Mouse (Mus musculus): Measurements from ENCODE around the gene Cdc42. TPM values are rescaled to one million over a fixed set of nuclear protein-coding genes. Genes with fewer than 3 reads are reported as not detected.

Cdc42 gene
- 16.9 and 39.8 TPM in 2 replicates for polyA plus RNA-seq (2012; ENCODE audit: low replicate concordance)

DNA sequence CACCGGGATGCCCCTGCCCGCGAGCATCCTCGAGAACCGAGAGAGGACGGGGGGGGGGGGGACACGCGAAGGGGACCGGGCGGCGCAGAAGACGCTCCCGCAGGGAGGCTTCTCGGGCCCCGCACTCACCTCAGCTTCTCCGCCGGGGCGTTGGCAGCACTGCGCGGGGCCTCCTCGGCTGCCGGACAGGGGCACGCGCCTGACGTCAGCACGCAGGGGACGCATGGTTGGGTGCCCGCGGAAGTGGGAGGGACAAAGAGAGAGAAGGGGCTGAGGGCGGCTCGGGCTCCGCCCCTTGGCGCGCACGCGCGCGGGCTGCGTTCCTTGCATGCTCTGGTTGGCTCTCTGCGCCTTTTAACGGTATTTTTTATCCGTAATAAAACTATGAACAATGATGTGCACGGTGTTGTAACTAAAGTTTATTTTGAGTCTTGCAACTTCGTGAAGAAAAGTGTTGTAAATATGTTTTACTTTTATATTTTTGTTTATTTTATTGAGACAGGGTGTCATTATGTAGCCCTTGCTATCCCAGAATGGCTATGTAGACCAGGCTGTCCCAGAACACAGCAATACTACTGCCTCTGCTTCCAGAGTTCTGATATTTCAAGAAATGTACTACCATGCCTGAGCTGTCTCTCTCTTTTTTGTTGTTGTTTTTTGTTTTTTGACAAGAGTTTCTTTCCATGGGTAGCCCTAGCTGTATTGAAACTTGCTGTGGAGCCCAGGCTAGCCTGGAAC lies at the start of gene Cdc42:
Cdc42 (minus strand) TSS at position 204 of the 738 bp plus-strand sequence.

DNA sequence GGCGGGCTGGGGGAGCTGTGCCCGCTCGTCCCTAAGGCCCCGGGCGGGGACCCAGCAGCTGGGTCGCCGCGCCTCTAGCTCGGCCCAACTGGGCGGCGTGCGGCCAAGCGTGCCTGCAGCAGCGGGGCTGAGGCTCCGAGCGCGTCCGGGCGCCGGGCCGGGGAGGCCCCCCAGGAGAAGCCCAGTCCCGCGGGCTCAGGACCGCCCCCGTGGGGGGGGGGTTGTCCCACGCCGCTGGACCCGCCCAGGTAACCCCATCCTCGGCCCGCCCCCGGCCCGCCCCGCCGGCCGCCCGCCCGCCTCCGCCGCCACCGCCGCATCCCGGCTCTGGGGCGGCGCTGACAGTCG lies 80.4 kb downstream of the Cdc42 start, which contains the start of gene Wnt4:
Wnt4 (plus strand) TSS at position 324 of the 348 bp plus-strand sequence.

Other genes starting within 250 kb of the Cdc42 start
- gene Wnt4, start 80.2 kb downstream of the Cdc42 start, polyA plus RNA-seq (2012; ENCODE audit: low replicate concordance): 0.04 TPM in 1 of 2 replicates, not detected in the other
- not detected in 2 replicates for gene Cela3a, start 52.1 kb upstream of the Cdc42 start, polyA plus RNA-seq (2012; ENCODE audit: low replicate concordance)
- gene Cela3b, start 72.8 kb upstream of the Cdc42 start, polyA plus RNA-seq (2012; ENCODE audit: low replicate concordance): 1.5 TPM in 1 of 2 replicates, not detected in the other
- gene 1700013G24Rik, start 95.6 kb upstream of the Cdc42 start, polyA plus RNA-seq (2012; ENCODE audit: low replicate concordance): not detected in 2 replicates
- gene Hspg2, start 111.0 kb upstream of the Cdc42 start, polyA plus RNA-seq (2012; ENCODE audit: low replicate concordance): 0.90 and 2.9 TPM in 2 replicates
- not detected in 2 replicates for gene Ldlrad2, start 216.8 kb upstream of the Cdc42 start, polyA plus RNA-seq (2012; ENCODE audit: low replicate concordance)
- gene Usp48, start 236.0 kb upstream of the Cdc42 start, polyA plus RNA-seq (2012; ENCODE audit: low replicate concordance): 45.9 and 95.8 TPM in 2 replicates